Mouse (Mus musculus) leukemia stem cell, adult 10-12 weeks (primary cell): ENCODE results near the gene Olfr536. TPM values are rescaled to one million over a fixed set of nuclear protein-coding genes. Genes with fewer than 3 reads are reported as not detected.

Experiments
- polyA plus RNA-seq: library from polyadenylated mRNA; stranded (reverse); fragments of >175 nt; gene quantifications from 2 replicates; pipeline ENCODE4 v1.2.3, GENCODE M21; 2012; ENCODE audit warnings: low replicate concordance

Gene Olfr536
- polyA plus RNA-seq = not detected in 2 replicates

GRCm38 (mm10) chr7:140507346-140508021 lies at the start of gene Olfr536:
Olfr536 (minus strand) TSS chr7:140507396.

DNA sequence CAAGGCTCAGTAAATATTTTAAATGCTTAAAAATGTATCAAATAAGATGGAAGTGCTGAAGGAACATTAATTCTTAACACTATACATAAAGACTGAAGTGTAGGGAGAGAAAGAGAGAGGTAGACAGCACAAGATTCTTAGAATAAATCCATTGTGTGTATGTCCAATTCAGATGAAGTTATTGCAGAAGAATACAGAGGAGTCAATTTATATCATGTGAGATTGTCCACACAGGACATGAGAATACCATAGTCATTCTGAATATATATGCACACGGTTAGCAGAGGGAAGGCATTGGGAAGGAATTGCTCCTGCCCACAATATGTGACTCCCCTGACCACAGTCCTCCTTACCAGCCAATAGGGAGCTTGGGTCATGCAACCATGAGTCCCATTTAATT lies 23.3 kb downstream of the Olfr536 start, which contains the start of gene Olfr535:
Olfr535 (plus strand) TSS at position 301 of the 400 bp plus-strand sequence.

GRCm38 (mm10) chr7:140463070-140463469 lies 44.1 kb downstream of the Olfr536 start, which contains the start of gene Olfr533:
Olfr533 (plus strand) TSS chr7:140463370.

Other genes with a start within 250 kb of the Olfr536 start
- gene Olfr525, start 186.5 kb downstream of the Olfr536 start, polyA plus RNA-seq = not detected in 2 replicates
- gene Olfr527, start 173.4 kb downstream of the Olfr536 start, polyA plus RNA-seq = not detected in 2 replicates
- gene Olfr60, start 145.7 kb downstream of the Olfr536 start, polyA plus RNA-seq = 0.06 TPM in 1 of 2 replicates, not detected in the other
- gene Olfr530, start 131.1 kb downstream of the Olfr536 start, polyA plus RNA-seq = not detected in 2 replicates
- gene Olfr531, start 104.5 kb downstream of the Olfr536 start, polyA plus RNA-seq = not detected in 2 replicates
- not detected in 2 replicates for gene Olfr532, start 85.8 kb downstream of the Olfr536 start, polyA plus RNA-seq
- not detected in 2 replicates for gene Olfr533, start 44.0 kb downstream of the Olfr536 start, polyA plus RNA-seq
- not detected in 2 replicates for gene Olfr535, start 23.2 kb downstream of the Olfr536 start, polyA plus RNA-seq
- gene Olfr538, start 60.5 kb upstream of the Olfr536 start, polyA plus RNA-seq = not detected in 2 replicates
- not detected in 2 replicates for gene Olfr46, start 93.9 kb upstream of the Olfr536 start, polyA plus RNA-seq
- not detected in 2 replicates for gene Olfr61, start 121.6 kb upstream of the Olfr536 start, polyA plus RNA-seq
- not detected in 2 replicates for gene Olfr53, start 139.1 kb upstream of the Olfr536 start, polyA plus RNA-seq
- gene Olfr539, start 152.5 kb upstream of the Olfr536 start, polyA plus RNA-seq = not detected in 2 replicates
- gene Olfr45, start 174.6 kb upstream of the Olfr536 start, polyA plus RNA-seq = not detected in 2 replicates
- not detected in 2 replicates for gene Olfr541, start 189.9 kb upstream of the Olfr536 start, polyA plus RNA-seq